Mouse (Mus musculus) kidney, adult 2 months (tissue): ENCODE measurements around the gene Nsun5.

Experiments
- CTCF ChIP-seq: fragments of 200-500 bp; conservative IDR thresholded peaks from 2 replicates; pipeline ENCODE4 v1.5.1; 2011; ENCODE audit warnings: low read depth, mild to moderate bottlenecking, control low read depth, low read length, moderate library complexity, mixed read lengths; ENCODE audit not compliant: insufficient read depth, insufficient read length
- POLR2A ChIP-seq: fragments of 200-500 bp; IDR thresholded peaks from one replicate; pipeline ENCODE4 v1.6.1; 2011; ENCODE audit warnings: low read depth, low read length, control low read depth

DNA sequence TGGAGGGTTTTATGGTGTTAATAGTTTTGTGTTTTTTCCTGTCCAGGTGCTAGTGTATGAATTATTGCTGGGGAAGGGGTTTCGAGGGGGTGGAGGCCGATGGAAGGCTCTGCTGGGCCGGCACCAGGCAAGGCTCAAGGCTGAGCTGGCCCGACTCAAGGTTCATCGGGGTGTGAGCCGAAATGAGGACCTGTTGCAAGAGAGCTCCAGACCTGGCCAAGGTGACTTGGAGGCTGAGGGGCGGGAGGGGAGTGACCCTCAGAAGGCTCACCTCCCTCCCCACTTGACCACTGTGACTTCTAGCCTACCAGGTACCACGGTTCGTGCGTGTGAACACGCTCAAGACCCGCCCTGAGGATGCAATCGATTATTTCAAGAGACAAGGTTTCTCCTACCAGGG, 1.4 kb downstream of the Nsun5 start:
- TF ChIP-seq POLR2A, result no peak
- TF ChIP-seq CTCF, result no peak
